Mouse (Mus musculus): ENCODE results near the gene Mylk. TPM values are rescaled to one million over a fixed set of nuclear protein-coding genes. Genes with fewer than 3 reads are reported as not detected.
"Not testable (repeated sequence)": the region's sequence is repeated elsewhere in the genome, so short reads cannot be mapped to it uniquely, and the experiment has no call there.

The Mylk gene
- polyA plus RNA-seq, 1 experiment = 284 TPM

DNA sequence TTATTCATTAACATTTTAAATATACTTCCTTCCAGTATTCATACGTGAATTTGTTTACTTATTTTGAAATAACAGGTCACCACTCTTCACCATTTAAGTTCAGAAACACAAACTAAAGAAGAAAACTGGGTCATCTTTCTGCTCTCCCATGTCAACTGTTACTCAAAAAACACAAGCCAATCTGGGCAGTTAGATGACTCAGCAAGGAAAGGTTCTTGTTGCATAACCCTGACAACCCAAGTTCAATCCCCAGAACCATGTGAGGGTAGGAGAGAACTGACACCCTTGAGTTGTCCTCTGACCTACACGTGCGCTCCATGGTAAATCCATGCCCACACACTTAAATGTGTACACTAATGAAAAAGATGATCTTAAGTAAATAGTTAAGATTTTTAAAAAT lies 19.9 kb upstream of the Mylk start:
- TF ChIP-seq POLR2A (IDR thresholded peaks at IDR 0.05; ENCODE audit: low read depth, low read length) = no peak
- TF ChIP-seq CTCF (IDR thresholded peaks at IDR 0.05; ENCODE audit: extremely low read depth, insufficient read length, insufficient replicate concordance, low read depth, low read length) = no peak
- Histone ChIP-seq H3K4me1 (ENCODE audit: control insufficient read depth, insufficient read depth, insufficient read length, low read length) (no peaks in the 10 kb centered on the region), H3K27ac (ENCODE audit: insufficient read depth, low read depth, low read length) (no peak overlapping the region), H3K4me3 (ENCODE audit: low read depth, low read length) (no peak overlapping the region), H3K36me3 (ENCODE audit: control insufficient read depth, insufficient read depth, low read length) (peaks cover 9% of the 10 kb centered on the region), H3K27me3 (ENCODE audit: control insufficient read depth, insufficient read depth, low read length) (no peaks in the 10 kb centered on the region)
- WGBS = 91% methylated on average over 3 of the region's 3 CpGs

DNA sequence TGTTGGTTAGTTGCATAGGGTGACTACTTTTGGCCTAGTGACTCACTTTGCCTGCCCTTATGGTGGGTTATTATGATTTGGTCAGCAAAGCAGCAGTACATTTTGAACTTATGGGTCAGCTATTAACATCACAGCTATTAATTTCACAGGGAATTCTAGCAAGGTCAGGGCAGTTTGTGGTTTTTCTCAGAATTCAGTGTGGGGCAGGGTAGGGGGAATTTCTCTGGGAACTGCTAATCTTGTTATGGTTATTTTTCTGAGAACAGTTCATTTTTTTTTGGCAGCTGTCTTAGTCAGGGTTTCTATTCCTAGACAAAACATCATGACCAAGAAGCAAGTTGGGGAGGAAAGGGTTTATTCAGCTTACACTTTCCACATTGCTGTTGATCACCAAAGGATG lies 16.4 kb upstream of the Mylk start:
- H3K27ac ChIP-seq (ENCODE audit: insufficient read depth, low read depth, low read length); H3K36me3 ChIP-seq (ENCODE audit: control insufficient read depth, insufficient read depth, low read length); H3K4me3 ChIP-seq (ENCODE audit: low read depth, low read length); H3K27me3 ChIP-seq (ENCODE audit: control insufficient read depth, insufficient read depth, low read length); H3K4me1 ChIP-seq (ENCODE audit: control insufficient read depth, insufficient read depth, insufficient read length, low read length): not testable (repeated sequence)

DNA sequence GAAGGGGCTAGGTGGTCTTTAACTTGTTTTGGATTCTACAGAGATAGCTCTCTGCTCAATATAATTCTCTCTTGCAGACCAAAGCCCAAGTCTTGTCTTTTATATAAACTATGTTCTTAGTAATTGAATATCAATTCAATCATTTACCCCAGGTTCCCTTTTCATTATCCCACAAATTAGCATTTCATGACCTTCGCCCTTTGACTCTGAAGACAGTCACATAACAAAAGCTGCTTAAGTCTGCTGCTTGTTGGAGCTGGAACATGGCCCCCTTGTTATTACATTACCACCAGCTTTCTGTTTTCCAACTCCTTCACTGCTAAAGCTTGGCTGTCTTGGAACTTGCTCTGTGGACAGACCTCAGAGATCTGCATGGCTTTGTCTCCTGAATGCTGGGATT lies 15.6 kb upstream of the Mylk start:
- TF ChIP-seq CTCF (IDR thresholded peaks at IDR 0.05; ENCODE audit: extremely low read depth, insufficient read length, insufficient replicate concordance, low read depth, low read length) (no peak), POLR2A (IDR thresholded peaks at IDR 0.05; ENCODE audit: low read depth, low read length) (no peak)
- Histone ChIP-seq H3K27me3 (ENCODE audit: control insufficient read depth, insufficient read depth, low read length) (no peaks in the 10 kb centered on the region), H3K4me3 (ENCODE audit: low read depth, low read length) (no peak overlapping the region), H3K27ac (ENCODE audit: insufficient read depth, low read depth, low read length) (no peak overlapping the region), H3K36me3 (ENCODE audit: control insufficient read depth, insufficient read depth, low read length) (no peaks in the 10 kb centered on the region), H3K4me1 (ENCODE audit: control insufficient read depth, insufficient read depth, insufficient read length, low read length) (no peaks in the 10 kb centered on the region)
- WGBS = 90% methylated on average over 1 of the region's 1 CpGs

DNA sequence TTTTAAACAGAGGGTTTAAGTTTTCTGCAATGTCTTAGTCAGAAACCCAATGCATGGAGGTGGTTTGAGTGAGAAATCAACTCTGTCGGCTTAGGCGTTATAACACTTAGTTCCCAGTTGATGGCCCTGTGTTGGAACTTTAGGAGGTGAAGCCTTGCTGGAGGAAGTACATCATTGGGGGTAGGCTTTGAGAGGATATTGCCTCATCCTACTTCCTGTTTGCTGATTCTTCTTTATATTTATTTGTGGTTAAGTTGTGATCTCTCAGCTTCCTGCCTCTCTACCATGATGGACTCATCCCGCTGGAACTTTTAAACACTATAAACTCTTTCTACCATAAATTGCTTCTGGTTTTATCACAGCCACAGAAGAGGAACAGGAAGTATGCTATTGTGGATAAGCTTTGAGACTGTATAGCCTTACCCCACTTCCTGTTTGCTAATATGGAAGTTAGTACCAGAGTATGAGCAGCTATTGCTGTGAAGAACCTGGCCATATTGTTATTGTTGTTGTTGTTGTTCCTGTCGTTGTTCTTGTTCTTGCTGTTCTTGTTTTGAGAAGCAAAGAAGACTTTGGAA lies 6.3 kb upstream of the Mylk start:
- TF ChIP-seq CTCF (IDR thresholded peaks at IDR 0.05; ENCODE audit: extremely low read depth, insufficient read length, insufficient replicate concordance, low read depth, low read length) (no peak), POLR2A (IDR thresholded peaks at IDR 0.05; ENCODE audit: low read depth, low read length) (no peak)
- WGBS = 82% methylated on average over 4 of the region's 4 CpGs
- no peaks in the 10 kb centered on the region for H3K27me3 ChIP-seq (ENCODE audit: control insufficient read depth, insufficient read depth, low read length)
- H3K4me3 ChIP-seq (ENCODE audit: low read depth, low read length) = no peak overlapping the region
- no peak overlapping the region for H3K27ac ChIP-seq (ENCODE audit: insufficient read depth, low read depth, low read length)
- H3K4me1 ChIP-seq (ENCODE audit: control insufficient read depth, insufficient read depth, insufficient read length, low read length) = peaks cover 2% of the 10 kb centered on the region; the same call in 1 of the 2 replicates
- H3K36me3 ChIP-seq (ENCODE audit: control insufficient read depth, insufficient read depth, low read length) = no peaks in the 10 kb centered on the region

DNA sequence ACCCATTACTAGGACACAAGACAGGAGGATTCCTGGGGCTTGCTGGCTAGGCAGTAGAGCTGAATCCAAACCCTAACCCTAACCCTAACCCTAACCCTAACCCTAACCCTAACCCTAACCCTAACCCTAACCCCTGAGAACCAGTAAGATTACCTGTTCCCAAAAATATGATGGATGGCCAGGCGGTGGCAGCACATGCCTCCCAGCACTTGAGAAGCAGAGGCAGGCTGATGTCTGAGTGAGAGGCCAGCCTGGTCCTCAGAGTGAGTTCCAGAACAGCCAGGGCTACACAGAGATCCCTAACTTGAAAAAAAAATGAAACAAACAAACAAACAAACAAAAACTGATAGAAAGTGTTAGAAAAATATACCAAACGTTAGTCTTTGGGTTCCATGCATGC lies 2.1 kb upstream of the Mylk start:
- Histone ChIP-seq H3K27ac (ENCODE audit: insufficient read depth, low read depth, low read length) (no peak overlapping the region), H3K27me3 (ENCODE audit: control insufficient read depth, insufficient read depth, low read length) (peaks cover 9% of the 10 kb centered on the region), H3K4me1 (ENCODE audit: control insufficient read depth, insufficient read depth, insufficient read length, low read length) (peaks cover 4% of the 10 kb centered on the region), H3K4me3 (ENCODE audit: low read depth, low read length) (no peak overlapping the region), H3K36me3 (ENCODE audit: control insufficient read depth, insufficient read depth, low read length) (no peaks in the 10 kb centered on the region)
- 69% methylated on average over 2 of the region's 2 CpGs for WGBS
- TF ChIP-seq CTCF (IDR thresholded peaks at IDR 0.05; ENCODE audit: extremely low read depth, insufficient read length, insufficient replicate concordance, low read depth, low read length) (no peak), POLR2A (IDR thresholded peaks at IDR 0.05; ENCODE audit: low read depth, low read length) (no peak)

DNA sequence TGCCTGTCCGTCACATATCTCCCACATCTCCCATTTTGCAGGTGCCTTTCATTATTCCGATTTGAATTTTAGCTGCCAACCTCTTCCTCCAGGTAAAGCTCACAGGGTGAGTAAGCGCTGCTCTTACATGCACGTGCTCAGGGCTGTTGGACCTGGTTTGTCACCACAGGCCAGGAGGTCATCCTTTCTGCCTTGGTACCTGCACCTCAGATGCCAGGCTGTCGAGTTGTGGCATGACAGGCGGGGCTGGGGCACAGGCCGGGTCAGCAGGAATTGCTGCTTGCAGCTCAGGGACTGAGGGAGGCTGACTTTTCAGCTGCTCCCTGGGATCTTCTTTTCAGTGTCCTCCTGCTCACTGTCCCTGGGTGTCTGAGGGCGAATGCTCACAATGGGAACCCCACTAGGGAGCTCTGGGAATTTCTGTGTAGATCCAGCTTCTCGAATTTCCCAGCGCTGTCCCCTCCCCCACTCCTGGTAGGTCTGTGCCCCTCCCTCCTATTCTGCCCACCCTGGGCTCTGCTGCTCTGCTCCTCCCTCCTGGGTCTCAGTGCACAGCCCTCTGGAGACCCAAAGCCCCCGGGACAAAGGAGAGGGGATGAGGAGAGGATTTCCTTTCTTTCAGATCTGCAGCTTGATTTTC lies 3.2 kb downstream of the Mylk start:
- H3K4me3 ChIP-seq (ENCODE audit: low read depth, low read length) = no peak overlapping the region
- H3K27ac ChIP-seq (ENCODE audit: insufficient read depth, low read depth, low read length) = no peak overlapping the region
- H3K27me3 ChIP-seq (ENCODE audit: control insufficient read depth, insufficient read depth, low read length) = peaks cover 9% of the 10 kb centered on the region
- TF ChIP-seq CTCF (IDR thresholded peaks at IDR 0.05; ENCODE audit: extremely low read depth, insufficient read length, insufficient replicate concordance, low read depth, low read length) (no peak), POLR2A (IDR thresholded peaks at IDR 0.05; ENCODE audit: low read depth, low read length) (no peak)
- 46% methylated on average over 11 of the region's 11 CpGs for WGBS
- H3K36me3 ChIP-seq (ENCODE audit: control insufficient read depth, insufficient read depth, low read length) = no peaks in the 10 kb centered on the region
- H3K4me1 ChIP-seq (ENCODE audit: control insufficient read depth, insufficient read depth, insufficient read length, low read length) = peaks cover 4% of the 10 kb centered on the region

DNA sequence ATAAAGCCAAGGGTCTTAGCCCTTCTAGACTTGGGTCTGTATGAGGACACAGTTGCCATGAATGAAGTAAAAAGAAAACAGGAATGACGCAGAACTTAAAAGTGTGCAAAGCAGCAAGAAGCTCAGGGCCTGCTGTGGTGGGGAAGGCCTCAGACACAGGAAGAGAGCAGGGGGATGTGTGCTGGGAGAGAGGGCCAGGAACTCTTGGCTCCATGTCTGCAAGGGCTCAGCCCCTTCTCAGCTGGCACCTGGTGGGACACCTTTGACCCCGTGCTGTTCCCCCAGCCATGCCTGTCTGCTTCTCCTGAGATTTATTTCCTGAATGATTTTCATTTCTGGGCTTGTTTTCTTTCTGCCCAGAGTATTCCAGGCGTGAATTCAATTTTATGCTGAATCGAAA lies 4.5 kb downstream of the Mylk start:
- Histone ChIP-seq H3K27me3 (ENCODE audit: control insufficient read depth, insufficient read depth, low read length) (peaks cover 9% of the 10 kb centered on the region), H3K27ac (ENCODE audit: insufficient read depth, low read depth, low read length) (no peak overlapping the region), H3K4me3 (ENCODE audit: low read depth, low read length) (no peak overlapping the region), H3K36me3 (ENCODE audit: control insufficient read depth, insufficient read depth, low read length) (no peaks in the 10 kb centered on the region), H3K4me1 (ENCODE audit: control insufficient read depth, insufficient read depth, insufficient read length, low read length) (peaks cover 4% of the 10 kb centered on the region)
- 63% methylated on average over 4 of the region's 4 CpGs for WGBS
- TF ChIP-seq CTCF (IDR thresholded peaks at IDR 0.05; ENCODE audit: extremely low read depth, insufficient read length, insufficient replicate concordance, low read depth, low read length) (no peak), POLR2A (IDR thresholded peaks at IDR 0.05; ENCODE audit: low read depth, low read length) (no peak)

All from small intestine, adult 2 months (tissue).